Mouse (Mus musculus) liver, embryonic 15.5 days (tissue): ENCODE data around the gene Zfp882. TPM values are rescaled to one million over a fixed set of nuclear protein-coding genes. Genes with fewer than 3 reads are reported as not detected.
"Not testable (repeated sequence)": the region's sequence is repeated elsewhere in the genome, so short reads cannot be mapped to it uniquely, and the experiment has no call there.

Source experiments
- ATAC-seq: fragments of 200-750 bp; cut with Nextera tagmentation; 2 replicates; pipeline ENCODE4 v1.8.0; 2017; ENCODE audit warnings: moderate number of reproducible peaks, mild to moderate bottlenecking, moderate library complexity; ENCODE audit not compliant: insufficient read depth
- H3K27ac ChIP-seq: fragments of 300-500 bp; sonication (generic); replicated peaks from 2 replicates; pipeline ENCODE4 v1.5.1; 2015; ENCODE audit warnings: mild to moderate bottlenecking, inconsistent platforms
- H3K27me3 ChIP-seq: fragments of 300-500 bp; sonication (generic); 2 replicates; pipeline ENCODE4 v1.6.1; 2015; ENCODE audit warnings: mild to moderate bottlenecking, inconsistent platforms
- H3K36me3 ChIP-seq: fragments of 300-500 bp; sonication (generic); replicated peaks from 2 replicates; pipeline ENCODE4 v1.6.1; 2015; ENCODE audit warnings: moderate library complexity, mild to moderate bottlenecking, inconsistent platforms
- H3K4me1 ChIP-seq: fragments of 300-500 bp; sonication (generic); replicated peaks from 2 replicates; pipeline ENCODE4 v1.6.1; 2015; ENCODE audit warnings: inconsistent platforms
- H3K4me2 ChIP-seq: fragments of 300-500 bp; sonication (generic); 2 replicates; pipeline ENCODE4 v1.6.1; 2015; ENCODE audit warnings: moderate library complexity, mild to moderate bottlenecking, inconsistent platforms
- H3K4me3 ChIP-seq: fragments of 300-500 bp; sonication (generic); replicated peaks from 2 replicates; pipeline ENCODE4 v1.5.1; 2015; ENCODE audit warnings: mild to moderate bottlenecking, inconsistent platforms
- H3K9ac ChIP-seq: fragments of 300-500 bp; sonication (generic); 2 replicates; pipeline ENCODE4 v1.6.1; 2015; ENCODE audit warnings: moderate library complexity, mild to moderate bottlenecking, inconsistent platforms
- H3K9me3 ChIP-seq: fragments of 300-500 bp; sonication (generic); replicated peaks from 2 replicates; pipeline ENCODE4 v1.6.1; 2016; ENCODE audit warnings: inconsistent platforms
- WGBS: fragments of 180-500 bp; shearing (Covaris S2); methylation state at CpG from one replicate; pipeline ENCODE4 v1.1.7; 2015; ENCODE audit warnings: mixed read lengths; ENCODE audit not compliant: insufficient replicate concordance; 5-methylcytosine and 5-hydroxymethylcytosine counted together
- polyA plus RNA-seq: library from polyadenylated mRNA; unstranded; fragments of >200 nt; fragmentation: Nextera tagmentation; extraction: Ambion mirVana; gene quantifications from 2 replicates; pipeline ENCODE4 v1.2.1, GENCODE M21; 2015

Zfp882 gene
- polyA plus RNA-seq, 1 experiment from 2014 or later = 0.94 TPM

DNA sequence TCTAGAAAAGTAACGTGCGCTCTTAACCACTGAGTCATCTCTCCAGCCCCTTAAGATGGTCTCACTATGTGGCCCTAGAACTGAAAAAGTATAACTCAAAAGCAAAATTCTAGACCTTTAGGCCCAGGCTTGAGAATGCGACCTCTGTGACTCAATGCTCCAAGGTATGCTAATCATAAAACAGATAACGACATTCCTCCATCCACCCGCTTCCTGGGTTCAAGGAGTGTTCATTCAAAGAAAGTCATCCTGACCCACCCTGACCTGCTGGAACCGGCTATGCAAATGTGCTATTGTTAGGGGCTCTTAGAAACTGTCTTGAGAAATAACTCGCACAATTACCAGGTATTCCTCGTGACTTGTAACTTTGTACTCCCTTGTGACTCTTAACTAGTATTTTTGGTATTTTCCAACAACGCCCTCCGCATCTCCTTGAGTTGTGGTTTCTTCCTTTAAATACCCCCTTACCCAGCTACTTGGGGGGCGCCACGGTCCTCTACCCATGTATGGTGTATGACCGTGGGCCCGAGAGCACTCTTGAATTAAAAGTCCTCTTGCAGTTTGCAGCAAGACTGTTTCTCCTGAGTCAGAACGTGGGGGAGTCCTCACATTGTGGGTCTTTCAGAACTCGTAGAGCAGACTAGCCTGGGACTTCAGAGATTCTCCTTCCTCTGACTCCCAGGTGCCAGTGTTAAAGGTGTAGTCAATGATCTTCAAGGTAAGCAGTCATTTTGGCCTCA is 44.7 kb downstream of the Zfp882 start:
- H3K27ac ChIP-seq, H3K9ac ChIP-seq, H3K36me3 ChIP-seq, H3K4me2 ChIP-seq, ATAC-seq, H3K9me3 ChIP-seq, H3K27me3 ChIP-seq, H3K4me3 ChIP-seq: not testable (repeated sequence)
- 89% methylated on average over 16 of the region's 16 CpGs for WGBS
- peaks cover 26% of the 10 kb centered on the region for H3K4me1 ChIP-seq

DNA sequence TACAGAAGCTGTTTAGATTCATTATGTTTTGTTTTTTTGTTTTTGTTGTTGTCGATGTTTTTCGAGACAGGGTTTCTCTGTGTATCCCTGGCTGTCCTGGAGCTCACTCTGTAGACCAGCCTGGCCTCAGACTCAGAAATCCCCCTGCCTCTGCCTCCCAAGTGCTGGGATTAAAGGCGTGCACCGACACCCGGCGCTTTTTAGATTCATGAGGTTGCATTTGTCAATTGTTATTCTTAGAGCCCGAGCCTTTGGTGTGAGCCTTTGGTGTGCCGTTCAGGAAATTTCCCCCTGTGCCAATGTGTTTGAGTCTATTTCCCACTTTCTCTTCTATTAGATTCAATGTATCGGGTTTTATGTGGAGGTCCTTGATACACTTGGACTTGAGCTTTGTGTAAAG is 46.3 kb downstream of the Zfp882 start:
- Histone ChIP-seq H3K4me3 (no peak overlapping the region), H3K36me3 (peaks cover 7% of the 10 kb centered on the region; the same call in 1 of the 2 replicates), H3K27me3 (no peaks in the 10 kb centered on the region), H3K4me2 (no peak overlapping the region), H3K9me3 (no peaks in the 10 kb centered on the region), H3K9ac (no peak overlapping the region), H3K27ac (no peak overlapping the region), H3K4me1 (peaks cover 24% of the 10 kb centered on the region)
- ATAC-seq = no peak
- 88% methylated on average over 9 of the region's 9 CpGs for whole genome bisulfite sequencing

DNA sequence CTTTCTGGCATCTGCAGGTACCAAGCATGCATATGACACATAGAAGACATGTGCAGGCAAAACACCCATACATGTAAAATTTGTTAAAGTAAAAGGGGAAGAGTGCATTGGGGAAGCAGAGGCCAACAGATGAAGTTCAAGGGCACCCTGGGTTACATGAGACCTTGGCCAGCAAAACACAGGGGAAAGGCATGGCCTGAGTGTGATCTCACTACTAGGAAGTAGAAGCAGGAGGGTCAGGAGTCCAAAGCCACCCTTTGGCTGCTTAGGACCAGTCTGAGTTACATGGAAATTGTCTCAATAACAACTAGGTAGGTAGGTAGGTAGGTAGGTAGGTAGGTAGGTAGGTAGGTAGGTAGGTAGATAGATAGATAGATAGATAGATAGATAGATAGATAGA is 52.1 kb downstream of the Zfp882 start:
- no peaks in the 10 kb centered on the region for H3K27me3 ChIP-seq
- no peak overlapping the region for H3K4me3 ChIP-seq
- H3K27ac ChIP-seq = no peak overlapping the region
- ATAC-seq = no peak
- H3K9me3 ChIP-seq = 0 out of 2 replicates have a peak, but pooled peaks cover under 1% of the 10 kb centered on the region
- no peak overlapping the region for H3K9ac ChIP-seq
- peaks cover 13% of the 10 kb centered on the region for H3K36me3 ChIP-seq
- H3K4me1 ChIP-seq = peaks cover 3% of the 10 kb centered on the region; the same call in 1 of the 2 replicates
- no peak overlapping the region for H3K4me2 ChIP-seq

DNA sequence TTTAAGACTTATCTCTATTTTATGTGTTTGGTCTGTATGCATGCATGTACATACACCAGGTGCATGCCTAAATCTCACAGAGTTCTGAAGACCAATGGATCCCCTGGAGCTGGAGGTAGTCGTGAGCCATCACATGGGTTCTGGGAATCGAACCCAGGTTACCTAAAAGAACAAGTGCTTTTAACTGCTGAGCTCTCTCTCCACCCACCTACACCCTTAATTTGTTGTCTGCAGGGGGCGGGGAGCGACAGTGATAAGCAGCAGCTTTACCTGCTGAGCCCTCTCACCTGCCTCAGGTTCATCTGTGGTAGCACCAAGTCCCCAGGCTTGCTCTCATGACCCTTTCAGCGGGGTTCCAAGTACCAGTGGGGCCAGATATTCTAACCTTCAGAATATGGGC is 53.4 kb downstream of the Zfp882 start:
- H3K4me2 ChIP-seq = no peak overlapping the region
- 0 out of 2 replicates have a peak, but pooled peaks cover 4% of the 10 kb centered on the region for H3K9me3 ChIP-seq
- WGBS = 75% methylated on average over 5 of the region's 5 CpGs
- no peak for ATAC-seq
- no peak overlapping the region for H3K9ac ChIP-seq
- peaks cover 26% of the 10 kb centered on the region for H3K36me3 ChIP-seq
- peaks cover 3% of the 10 kb centered on the region; the same call in 1 of the 2 replicates for H3K4me1 ChIP-seq
- no peaks in the 10 kb centered on the region for H3K27me3 ChIP-seq
- H3K27ac ChIP-seq = no peak overlapping the region
- H3K4me3 ChIP-seq = no peak overlapping the region

DNA sequence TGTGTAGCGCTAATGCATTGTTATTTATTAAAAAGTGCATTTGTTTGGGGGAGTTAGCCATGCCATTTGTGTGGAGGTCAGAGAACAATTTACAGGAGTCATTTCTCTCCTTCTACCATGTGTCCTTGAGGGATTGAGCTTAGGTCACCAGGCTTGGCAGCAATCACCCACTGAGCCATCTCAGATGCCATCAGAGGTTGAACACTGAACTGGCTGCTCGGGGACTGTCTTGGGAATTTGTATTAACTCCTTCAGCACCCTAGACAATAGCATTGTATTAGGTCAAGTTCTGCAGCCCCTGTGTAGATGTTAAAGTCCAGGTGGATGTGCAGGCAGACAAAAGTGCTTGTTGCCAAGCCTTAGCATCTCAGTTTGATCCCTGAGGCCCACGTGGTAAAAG is 55.6 kb downstream of the Zfp882 start:
- H3K4me1 ChIP-seq = peaks cover 3% of the 10 kb centered on the region; the same call in 1 of the 2 replicates
- H3K4me2 ChIP-seq = no peak overlapping the region
- no peak overlapping the region for H3K4me3 ChIP-seq
- ATAC-seq = no peak
- no peak overlapping the region for H3K27ac ChIP-seq
- no peaks in the 10 kb centered on the region for H3K27me3 ChIP-seq
- peaks cover 48% of the 10 kb centered on the region for H3K36me3 ChIP-seq
- 74% methylated on average over 3 of the region's 3 CpGs for WGBS
- no peak overlapping the region for H3K9ac ChIP-seq
- H3K9me3 ChIP-seq = 0 out of 2 replicates have a peak, but pooled peaks cover 4% of the 10 kb centered on the region

DNA sequence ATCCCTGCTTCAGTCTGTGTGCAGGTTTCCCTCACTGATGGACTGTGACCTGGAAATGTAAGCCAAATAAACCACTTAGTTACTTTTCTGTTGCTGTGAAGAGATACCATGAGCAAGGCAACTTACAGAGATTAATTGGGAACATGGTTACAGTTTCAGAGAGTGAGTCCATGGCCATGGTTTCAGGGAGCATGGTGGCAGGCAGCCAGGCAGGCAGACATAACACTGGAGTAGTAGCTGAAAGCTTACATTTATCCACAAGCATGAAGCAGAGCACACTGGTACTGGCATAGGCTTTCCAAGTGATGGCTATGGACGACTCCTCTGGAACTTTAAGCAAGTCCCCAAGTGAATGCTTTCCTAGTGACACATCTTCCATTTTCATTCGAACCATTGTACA is 56.8 kb downstream of the Zfp882 start:
- Histone ChIP-seq H3K4me1 (0 out of 2 replicates have a peak, but pooled peaks cover 3% of the 10 kb centered on the region), H3K9ac (no peak overlapping the region), H3K9me3 (0 out of 2 replicates have a peak, but pooled peaks cover 4% of the 10 kb centered on the region), H3K27ac (no peak overlapping the region), H3K4me3 (no peak overlapping the region), H3K36me3 (peaks cover 58% of the 10 kb centered on the region), H3K4me2 (no peak overlapping the region), H3K27me3 (no peaks in the 10 kb centered on the region)
- WGBS = 62% methylated on average over 2 of the region's 2 CpGs
- ATAC-seq = no peak

Other genes with a start within 250 kb of the Zfp882 start
- 0.16 and 0.20 TPM in 2 replicates for gene Unc13a, start 236.9 kb upstream of the Zfp882 start, polyA plus RNA-seq
- gene Jak3, start 232.3 kb upstream of the Zfp882 start, polyA plus RNA-seq = 6.4 and 6.9 TPM in 2 replicates
- 2.2 and 3.0 TPM in 2 replicates for gene Insl3, start 219.4 kb upstream of the Zfp882 start, polyA plus RNA-seq
- 4.1 and 5.2 TPM in 2 replicates for gene B3gnt3, start 206.8 kb upstream of the Zfp882 start, polyA plus RNA-seq
- gene Fcho1, start 182.9 kb upstream of the Zfp882 start, polyA plus RNA-seq = 23.0 and 25.0 TPM in 2 replicates
- gene Zfp709, start 26.6 kb upstream of the Zfp882 start, polyA plus RNA-seq = 1.8 and 1.9 TPM in 2 replicates
- 7.8 and 8.6 TPM in 2 replicates for gene Zfp617, start within 50 bp of the Zfp882 start, polyA plus RNA-seq
- 6.5 and 7.7 TPM in 2 replicates for gene Zfp961, start 42.4 kb downstream of the Zfp882 start, polyA plus RNA-seq
- 3.2 and 4.3 TPM in 2 replicates for gene Cyp4f18, start 101.0 kb downstream of the Zfp882 start, polyA plus RNA-seq
- not detected in 2 replicates for gene Olfr372, start 132.6 kb downstream of the Zfp882 start, polyA plus RNA-seq
- not detected in 2 replicates for gene Olfr373, start 174.6 kb downstream of the Zfp882 start, polyA plus RNA-seq
- gene Olfr374, start 198.4 kb downstream of the Zfp882 start, polyA plus RNA-seq = 0.03 and 0.05 TPM in 2 replicates
- 80.7 and 82.6 TPM in 2 replicates for gene Tpm4, start 226.4 kb downstream of the Zfp882 start, polyA plus RNA-seq